Mouse (Mus musculus) spleen, adult 12 weeks (tissue): ENCODE measurements around the gene Dusp13.

Experiments used
- DNase-seq: peaks from one replicate; pipeline ENCODE4 v3.0.0; 2022; ENCODE audit warnings: low spot score

The Dusp13 gene

DNA sequence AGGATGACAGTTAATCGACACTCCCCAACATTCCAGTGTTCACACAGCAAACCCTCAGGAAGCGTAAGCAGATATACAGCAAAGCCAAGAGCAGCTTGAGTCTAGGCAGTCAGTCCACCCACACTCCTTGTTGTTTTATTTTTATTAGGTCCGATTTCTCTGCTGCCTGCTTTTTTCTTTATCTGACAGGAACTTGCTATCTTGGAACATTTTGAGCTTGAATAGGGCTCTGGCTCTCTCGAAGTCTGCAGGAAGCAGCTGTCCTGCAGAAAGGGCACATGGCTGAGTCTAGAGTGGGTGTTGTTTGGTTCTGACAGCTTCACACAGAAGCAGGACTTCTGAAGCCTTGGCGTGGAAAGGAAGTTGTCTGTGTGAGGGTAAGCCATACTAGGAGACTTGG is 47.7 kb downstream of the Dusp13 start:
- DNase-seq: no peak

DNA sequence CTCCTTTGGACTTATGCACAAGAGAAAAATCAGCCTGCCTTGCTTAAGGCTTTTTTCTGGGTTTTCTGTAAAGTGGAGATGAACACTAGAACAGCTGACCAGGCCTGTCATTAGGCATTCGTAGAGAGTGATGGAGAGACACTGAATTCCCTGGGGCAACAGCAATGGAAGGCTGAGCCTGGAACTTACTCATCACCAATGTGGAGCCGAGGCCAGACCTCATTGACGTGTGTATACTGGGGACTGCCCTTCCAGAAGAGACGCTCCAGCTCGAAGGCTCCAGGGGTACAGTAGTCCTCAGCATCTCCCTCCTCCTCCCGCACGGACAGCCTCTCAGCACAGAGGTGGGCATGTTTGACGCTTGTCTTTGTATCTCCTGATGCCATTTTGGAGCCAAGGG is 48.3 kb downstream of the Dusp13 start:
- no peak for DNase-seq

DNA sequence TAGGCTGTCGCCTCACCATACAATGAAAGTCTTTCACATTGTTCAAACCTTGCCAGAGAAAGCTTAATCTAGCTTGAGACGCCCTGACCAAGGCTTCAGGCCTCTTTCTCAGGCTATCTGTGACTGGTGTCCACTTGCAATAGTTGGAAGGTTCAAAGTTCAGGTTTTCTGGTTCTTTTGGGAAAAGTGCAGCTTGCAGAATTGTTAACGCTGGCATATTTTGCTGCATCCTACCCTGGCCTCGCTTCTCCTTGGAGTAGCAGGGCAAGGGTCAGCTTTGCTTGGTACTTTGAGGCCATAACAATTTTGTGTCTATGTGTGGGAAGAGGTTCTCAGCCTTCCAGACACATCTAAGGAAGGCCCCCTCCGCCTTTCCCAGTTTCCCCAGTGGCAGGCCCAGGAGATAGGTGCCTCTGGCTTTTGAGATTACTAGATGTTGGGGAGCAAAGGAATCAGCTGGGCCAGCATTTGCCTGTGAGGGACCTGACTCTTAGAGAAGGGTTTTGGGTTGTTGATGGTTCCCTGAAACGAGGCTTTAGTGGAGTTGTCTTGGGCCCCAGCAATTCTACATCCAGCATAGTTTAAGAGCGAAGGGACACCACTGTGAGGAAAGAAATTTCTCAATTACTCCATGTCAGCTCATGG is 54.7 kb downstream of the Dusp13 start:
- DNase-seq: no peak

DNA sequence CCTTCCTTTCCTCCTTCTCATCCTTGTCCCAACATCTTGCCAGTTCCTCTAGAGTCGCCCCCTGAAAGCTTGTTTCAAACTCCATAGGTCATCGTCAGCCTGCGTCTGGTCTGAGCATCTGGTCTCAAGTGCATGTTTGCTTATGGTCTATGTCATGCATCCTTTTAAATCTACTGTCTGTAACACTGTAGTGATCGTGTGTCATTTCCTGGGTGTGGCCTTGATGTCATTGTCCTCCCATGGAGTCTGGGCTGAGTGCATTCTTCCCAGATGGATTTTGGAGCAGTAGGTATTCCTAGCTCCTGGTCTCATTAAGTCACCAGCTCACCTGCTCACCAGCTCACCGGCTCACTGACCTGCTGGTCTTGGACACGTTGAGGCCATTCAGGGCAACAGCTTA is 56.0 kb downstream of the Dusp13 start:
- no peak for DNase-seq

DNA sequence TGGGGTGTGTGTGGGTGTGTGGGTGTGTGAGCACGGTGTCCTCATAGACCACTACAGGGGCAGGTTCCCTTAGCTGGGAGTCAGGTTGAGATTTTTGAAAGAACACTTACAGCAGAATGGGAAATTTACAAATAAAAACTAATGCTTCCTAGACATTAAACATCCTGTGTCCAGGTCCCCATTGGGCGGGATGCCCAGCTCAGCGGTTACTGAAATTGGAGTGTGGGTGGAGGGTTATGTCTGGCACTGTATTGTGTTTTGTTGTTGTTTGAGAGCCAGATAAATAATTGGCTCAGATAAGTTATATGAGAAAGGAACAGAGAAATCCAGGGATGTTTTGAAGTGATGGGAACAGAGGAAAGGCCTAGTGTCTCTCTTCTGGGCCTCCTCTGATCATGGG is 59.9 kb downstream of the Dusp13 start:
- DNase-seq: no peak

DNA sequence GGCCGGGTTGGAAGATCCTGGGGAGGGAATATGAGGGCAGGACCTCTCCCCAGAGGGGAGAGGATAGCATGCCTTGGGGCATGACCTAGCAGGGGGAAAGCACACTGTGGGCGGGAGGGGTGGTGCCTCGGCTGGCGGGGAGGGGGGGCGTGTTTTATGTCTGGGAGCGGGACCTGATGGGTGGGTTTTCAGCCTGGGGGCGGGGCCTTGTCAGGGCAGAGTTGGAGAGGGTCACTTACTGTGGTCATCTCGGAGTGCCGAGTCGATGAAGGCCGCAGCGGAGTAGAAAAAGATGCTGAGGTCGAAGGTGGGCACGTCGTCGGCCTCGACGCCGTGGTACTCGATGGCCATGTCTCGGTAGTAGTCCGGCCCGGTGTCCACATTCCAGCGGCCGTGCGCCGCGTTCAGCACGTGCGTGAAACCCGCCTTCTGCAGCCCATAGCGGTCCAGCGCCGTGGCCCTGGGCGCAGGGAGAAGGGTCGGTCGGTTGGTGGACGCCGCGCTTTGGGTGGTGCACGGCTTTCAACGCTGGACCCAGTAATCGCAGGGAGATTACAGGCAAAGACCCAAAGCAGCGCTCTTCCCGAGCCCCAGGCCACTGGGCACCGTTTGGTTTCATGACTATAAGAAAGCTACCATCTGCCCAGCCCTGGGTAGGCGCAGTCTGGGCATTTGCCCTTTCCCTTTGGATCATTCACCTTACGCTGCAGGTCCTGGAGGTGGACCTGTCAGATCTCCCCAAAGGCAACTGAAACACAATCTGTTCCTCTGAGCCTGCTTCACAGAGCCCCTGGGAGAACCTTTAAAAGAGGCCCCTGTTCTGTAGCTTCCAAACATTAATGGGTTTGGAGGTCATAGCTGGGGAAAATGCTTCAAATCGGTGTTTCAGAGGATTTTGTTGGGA is 64.4 kb downstream of the Dusp13 start:
- no peak for DNase-seq

DNA sequence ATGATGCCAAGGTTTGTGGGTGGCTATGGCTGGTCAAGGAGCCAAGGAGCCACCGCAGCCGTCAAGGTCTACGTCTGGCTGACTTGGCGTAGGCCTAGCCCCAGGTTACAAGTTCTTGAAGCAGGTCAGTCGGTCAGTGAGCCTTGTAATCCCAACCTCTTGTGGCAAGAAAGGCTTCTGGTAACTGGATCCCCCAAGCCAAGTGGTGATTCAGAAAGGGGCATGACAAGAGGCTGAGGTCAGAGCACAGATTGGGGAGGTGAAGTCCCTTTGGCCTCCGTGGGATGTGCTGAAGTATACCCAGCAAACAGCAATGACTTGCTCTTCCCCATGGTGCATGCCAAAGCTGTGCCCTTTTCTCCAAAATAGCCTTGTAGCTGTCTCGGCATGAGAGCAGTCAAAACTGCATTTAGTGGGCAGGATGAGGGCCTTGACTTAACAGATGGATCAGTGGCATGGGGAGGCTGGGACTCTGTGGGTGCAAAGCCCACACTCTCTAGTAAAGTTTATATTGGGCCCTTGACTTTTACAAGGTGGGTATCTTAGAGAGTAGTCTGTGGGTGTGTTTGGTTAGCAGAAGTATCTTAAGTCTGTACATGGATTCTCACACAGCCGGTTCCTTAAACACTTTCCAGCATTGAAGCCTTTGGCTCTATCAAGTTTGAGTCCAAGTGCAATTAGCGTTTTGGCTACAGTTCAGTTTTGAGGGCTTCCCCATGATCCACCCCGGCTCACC is 65.4 kb downstream of the Dusp13 start:
- no peak for DNase-seq

DNA sequence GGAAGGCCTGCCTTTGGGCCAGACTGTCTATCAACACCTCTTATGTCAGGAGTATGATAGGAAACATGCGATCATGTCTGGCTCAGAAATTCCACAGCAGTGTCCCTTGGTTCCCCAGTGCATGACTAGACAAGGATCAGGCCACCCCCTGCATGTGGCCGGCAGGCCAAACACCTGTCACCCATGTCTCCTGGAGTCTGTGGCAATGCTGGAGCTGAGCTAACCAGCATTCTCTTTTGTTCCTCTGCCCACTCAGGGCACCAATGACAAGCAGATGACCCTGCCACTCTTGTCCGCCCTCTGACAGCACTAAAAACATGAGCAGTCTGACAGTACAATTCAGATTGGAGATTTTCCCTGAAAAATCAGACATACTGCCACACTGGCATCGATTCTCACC is 67.1 kb downstream of the Dusp13 start:
- DNase-seq: no peak
